In genomic region chr7:111520881-111521280, GRCm38 (mm10) we compare ENCODE assay signal across 15 mouse cellular contexts.
"Had no signal": no experiment of that assay in that cellular context is flagged by ENCODE, and none has a peak within 500 bp of the region (broad histone marks: within the 10 kb centered on the region; RNA-seq: fewer than 3 reads in every experiment).

No protein-coding gene starts in this region.

- H3K4me1 ChIP-seq: neural tube, embryonic 13.5 days; neural tube, embryonic 15.5 days had no signal

- H3K27me3 ChIP-seq: neural tube, embryonic 13.5 days; neural tube, embryonic 15.5 days; stomach, embryonic 15.5 days had no signal

- DNase-seq: retina, postnatal 1 day; right cerebral cortex, adult 18-20 months; right cerebral cortex, postnatal 14 days; right cerebral cortex, postnatal 25 days; right cerebral cortex, postnatal 4 days; spleen, adult 18-20 months; thymus, adult 18-20 months; thymus, adult 2 months; thymus, postnatal 14 days; thymus, postnatal 25 days; thymus, postnatal 36 days; thymus, postnatal 4 days had no signal

- H3K4me3 ChIP-seq: neural tube, embryonic 13.5 days; neural tube, embryonic 15.5 days; stomach, embryonic 15.5 days had no signal

- H3K4me2 ChIP-seq: neural tube, embryonic 13.5 days; neural tube, embryonic 15.5 days; stomach, embryonic 15.5 days had no signal

- H3K9me3 ChIP-seq: neural tube, embryonic 13.5 days; neural tube, embryonic 15.5 days; stomach, embryonic 15.5 days had no signal

- H3K9ac ChIP-seq: neural tube, embryonic 13.5 days; neural tube, embryonic 15.5 days; stomach, embryonic 15.5 days had no signal

- H3K36me3 ChIP-seq: neural tube, embryonic 13.5 days; neural tube, embryonic 15.5 days; stomach, embryonic 15.5 days had no signal

- H3K27ac ChIP-seq: neural tube, embryonic 13.5 days; neural tube, embryonic 15.5 days; stomach, embryonic 15.5 days had no signal
